Mouse (Mus musculus) thymus, adult 2 months (tissue): Measurements from ENCODE around the gene Il17rc. TPM values are rescaled to one million over a fixed set of nuclear protein-coding genes. Genes with fewer than 3 reads are reported as not detected.
A peak's percentile ranks its signal among the peaks of the same experiment; 100 is the strongest.

Experiments
- DNase-seq: peaks from one replicate; pipeline ENCODE4 v3.0.0; 2021
- H3K27ac ChIP-seq: fragments of 200-500 bp; 2 replicates; pipeline ENCODE4 v1.5.1; 2012; ENCODE audit warnings: low read length, control low read depth; ENCODE audit not compliant: control insufficient read depth, insufficient read depth
- H3K27me3 ChIP-seq: fragments of 200-500 bp; 2 replicates; pipeline ENCODE4 v1.6.1; 2012; ENCODE audit warnings: mild to moderate bottlenecking, low read length, moderate library complexity, mixed read lengths; ENCODE audit not compliant: control insufficient read depth, insufficient read depth
- H3K36me3 ChIP-seq: fragments of 200-500 bp; 2 replicates; pipeline ENCODE4 v1.6.1; 2012; ENCODE audit warnings: mild to moderate bottlenecking, low read length, moderate library complexity; ENCODE audit not compliant: control insufficient read depth, insufficient read depth
- H3K4me1 ChIP-seq: fragments of 200-500 bp; replicated peaks from 2 replicates; pipeline ENCODE4 v1.6.1; 2012; ENCODE audit warnings: low read length; ENCODE audit not compliant: control insufficient read depth, insufficient read depth
- H3K4me3 ChIP-seq: fragments of 200-500 bp; 2 replicates; pipeline ENCODE4 v1.5.1; 2012; ENCODE audit warnings: mild to moderate bottlenecking, low read length, control low read depth, moderate library complexity; ENCODE audit not compliant: control insufficient read depth, insufficient read depth
- CTCF ChIP-seq: fragments of 200-500 bp; IDR thresholded peaks from 2 replicates; pipeline ENCODE4 v1.5.1; 2012; ENCODE audit warnings: mild to moderate bottlenecking, control low read depth, low read length, moderate library complexity, borderline replicate concordance; ENCODE audit not compliant: control insufficient read depth, poor library complexity, insufficient read depth; ENCODE audit errors: extremely low read depth
- POLR2A ChIP-seq: fragments of 200-500 bp; IDR thresholded peaks from 2 replicates; pipeline ENCODE4 v1.6.1; 2012; ENCODE audit warnings: mild to moderate bottlenecking, low read length, control low read depth, moderate library complexity; ENCODE audit not compliant: control insufficient read depth, poor library complexity, insufficient read depth; ENCODE audit errors: extremely low read depth
- WGBS: fragments of 180-500 bp; shearing (Covaris S2); methylation state at CpG from one replicate; pipeline ENCODE4 v1.1.7; 2018; 5-methylcytosine and 5-hydroxymethylcytosine counted together
- polyA plus RNA-seq: library from polyadenylated mRNA; depleted of rRNA; stranded (reverse); fragments of >200 nt; gene quantifications from 2 replicates; pipeline ENCODE4 v1.2.3, GENCODE M21; 2012

Il17rc gene
- polyA plus RNA-seq, 1 experiment, result 15.4 TPM

DNA sequence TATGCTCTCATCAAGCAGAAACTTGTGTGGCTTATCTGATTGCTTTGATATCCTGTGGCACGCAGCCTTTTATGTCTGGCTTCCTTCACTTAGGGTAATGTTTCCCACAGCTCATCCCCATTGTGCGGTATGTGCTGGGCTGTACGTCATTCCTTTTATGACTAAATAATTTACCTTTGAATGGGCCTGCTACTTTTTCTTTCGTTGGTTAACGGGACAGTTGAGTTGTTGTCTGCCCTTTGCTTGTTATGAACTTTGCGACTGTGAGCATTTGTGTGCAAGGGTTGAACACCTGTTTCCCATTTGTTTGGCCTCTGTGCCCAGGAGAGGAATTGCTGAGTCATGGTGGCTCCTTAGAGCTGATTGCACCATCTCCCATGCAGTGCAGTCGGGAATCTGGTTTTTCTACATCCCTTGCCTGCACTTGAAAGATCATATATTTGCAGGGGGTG lies 15.9 kb downstream of the Il17rc start:
- Histone ChIP-seq H3K4me1 (peaks cover 32% of the 10 kb centered on the region), H3K36me3 (no peaks in the 10 kb centered on the region), H3K4me3 (no peak overlapping the region), H3K27ac (no peak overlapping the region), H3K27me3 (no peaks in the 10 kb centered on the region)
- no peak for TF ChIP-seq POLR2A
- no peak for TF ChIP-seq CTCF
- DNase-seq, result peak; percentile 27
- 3% methylated on average over 7 of the region's 7 CpGs for WGBS

DNA sequence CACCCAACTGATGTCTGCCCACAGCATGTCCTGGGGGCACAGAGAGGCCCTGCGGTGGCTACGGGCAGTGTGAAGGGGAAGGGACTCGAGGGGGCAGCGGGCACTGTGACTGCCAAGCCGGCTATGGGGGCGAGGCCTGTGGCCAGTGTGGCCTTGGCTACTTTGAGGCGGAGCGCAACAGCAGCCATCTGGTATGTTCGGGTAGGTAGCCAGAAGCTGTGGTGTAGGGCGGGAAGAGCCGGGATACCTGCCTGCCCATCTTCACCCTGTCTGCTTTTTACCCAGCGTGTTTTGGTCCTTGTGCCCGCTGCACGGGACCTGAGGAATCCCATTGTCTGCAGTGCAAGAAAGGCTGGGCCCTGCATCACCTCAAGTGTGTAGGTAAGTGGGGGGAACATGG lies 18.2 kb downstream of the Il17rc start:
- DNase-seq, result no peak
- H3K27me3 ChIP-seq, result no peaks in the 10 kb centered on the region
- no peaks in the 10 kb centered on the region for H3K36me3 ChIP-seq
- TF ChIP-seq CTCF (no peak), POLR2A (no peak)
- WGBS, result 98% methylated on average over 14 of the region's 14 CpGs
- H3K4me1 ChIP-seq, result peaks cover 33% of the 10 kb centered on the region
- no peak overlapping the region for H3K4me3 ChIP-seq
- no peak overlapping the region for H3K27ac ChIP-seq

DNA sequence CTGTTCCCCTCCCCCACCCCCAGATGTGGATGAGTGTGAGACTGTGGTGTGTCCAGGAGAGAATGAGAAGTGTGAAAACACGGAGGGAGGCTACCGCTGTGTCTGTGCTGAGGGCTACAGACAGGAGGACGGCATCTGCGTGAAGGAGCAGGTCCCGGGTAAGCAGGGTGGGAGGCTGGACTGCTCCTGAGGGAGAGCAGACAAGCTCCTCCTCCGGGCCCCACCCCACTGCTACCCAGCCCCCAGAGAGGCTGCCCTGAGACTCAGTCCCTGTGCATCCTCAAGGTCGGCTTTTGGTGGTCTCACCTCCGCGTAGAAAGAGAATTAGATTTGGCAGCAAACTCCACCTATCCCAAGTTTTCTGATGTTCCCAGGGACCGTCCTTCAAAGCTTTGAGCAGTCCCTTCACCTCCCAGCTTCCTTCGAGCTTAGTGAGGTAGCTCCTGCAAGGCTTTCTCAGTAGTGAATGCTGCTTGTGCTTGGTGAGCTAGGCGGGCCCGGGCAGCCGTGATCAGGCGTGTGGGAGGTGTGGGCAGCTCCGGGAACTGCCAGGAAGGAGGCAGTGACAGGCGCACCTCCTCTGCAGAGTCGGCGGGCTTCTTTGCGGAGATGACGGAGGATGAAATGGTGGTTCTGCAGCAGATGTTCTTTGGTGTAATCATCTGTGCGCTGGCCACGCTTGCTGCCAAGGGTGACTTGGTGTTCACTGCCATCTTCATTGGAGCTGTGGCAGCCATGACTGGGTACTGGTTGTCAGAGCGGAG lies 21.1 kb downstream of the Il17rc start:
- H3K4me3 ChIP-seq, result no peak overlapping the region
- H3K36me3 ChIP-seq, result no peaks in the 10 kb centered on the region
- H3K27ac ChIP-seq, result no peak overlapping the region
- DNase-seq, result no peak
- TF ChIP-seq POLR2A, result no peak
- no peak for TF ChIP-seq CTCF
- no peaks in the 10 kb centered on the region; the same call in 1 of the 2 replicates for H3K27me3 ChIP-seq
- 94% methylated on average over 24 of the region's 24 CpGs for WGBS
- peaks cover 43% of the 10 kb centered on the region for H3K4me1 ChIP-seq

DNA sequence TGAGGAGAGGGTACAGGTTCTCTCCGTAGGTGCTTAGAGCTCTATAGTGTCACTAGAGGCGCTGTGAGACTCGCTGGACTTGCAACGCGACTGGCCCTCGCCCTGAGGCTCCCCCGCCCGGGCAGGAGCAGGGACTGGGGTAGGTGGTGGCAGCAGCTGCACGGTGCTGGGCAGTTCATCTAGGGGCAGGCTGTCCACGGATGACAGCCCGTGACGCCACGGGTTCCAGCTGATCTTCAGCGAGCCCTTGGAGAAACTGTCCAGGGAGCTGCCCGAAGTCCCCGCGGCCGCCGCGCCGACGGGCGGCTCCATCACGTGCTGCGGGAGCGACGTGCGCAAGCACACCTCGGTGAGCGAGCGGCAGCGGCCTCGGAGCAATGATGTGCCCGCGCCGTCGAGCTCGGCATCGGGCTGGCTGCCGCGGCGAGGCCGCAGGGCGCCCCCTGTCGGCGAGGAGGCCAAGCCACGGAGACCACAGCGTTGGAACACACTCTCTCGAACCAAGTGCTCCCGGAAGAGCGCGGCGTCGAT lies 23.1 kb downstream of the Il17rc start:
- H3K27ac ChIP-seq, result peak overlapping the region; percentile 70; the same call in 1 of the 2 replicates
- WGBS, result 3% methylated on average over 54 of the region's 54 CpGs

DNA sequence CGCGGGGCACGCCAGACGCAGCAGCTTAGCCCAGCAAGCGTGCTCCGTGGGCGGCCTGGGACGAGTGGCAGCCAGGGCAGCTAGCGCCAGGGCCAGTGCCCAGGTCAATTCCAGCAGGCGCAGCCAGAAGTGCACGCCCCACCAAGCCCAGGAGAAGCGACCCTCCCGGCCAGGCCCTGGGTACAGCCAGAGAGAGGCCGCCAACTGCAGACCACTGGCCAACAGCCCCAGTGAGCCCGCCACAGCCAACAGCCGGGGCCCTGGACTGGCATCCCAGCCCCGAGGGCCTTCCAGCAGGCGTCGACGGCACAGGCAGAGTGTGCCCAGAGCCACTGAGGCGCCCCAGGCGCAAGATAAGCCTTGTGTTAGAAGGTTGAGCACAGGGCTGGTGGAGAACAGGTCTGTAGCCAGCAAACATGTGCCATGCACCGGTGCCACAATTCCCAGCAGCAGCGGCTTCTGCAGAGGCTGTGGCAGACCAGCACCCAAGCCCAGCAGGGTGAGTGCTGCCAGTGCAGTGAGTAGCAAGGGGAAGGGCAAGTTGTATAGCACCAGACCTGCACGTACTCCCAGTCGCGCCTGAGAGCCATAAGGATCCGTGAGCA lies 23.9 kb downstream of the Il17rc start:
- H3K27me3 ChIP-seq, result no peaks in the 10 kb centered on the region; the same call in 1 of the 2 replicates
- no peaks in the 10 kb centered on the region for H3K36me3 ChIP-seq
- H3K4me3 ChIP-seq, result peak overlapping the region; percentile 39
- H3K27ac ChIP-seq, result no peak overlapping the region
- WGBS, result 78% methylated on average over 28 of the region's 28 CpGs
- H3K4me1 ChIP-seq, result peaks cover 38% of the 10 kb centered on the region
- no peak for DNase-seq
- no peak for TF ChIP-seq POLR2A
- TF ChIP-seq CTCF, result no peak

More for the DNA sequence above, 23.1 kb downstream of the Il17rc start:
- Histone ChIP-seq H3K4me1 (peaks cover 38% of the 10 kb centered on the region), H3K27me3 (no peaks in the 10 kb centered on the region; the same call in 1 of the 2 replicates), H3K4me3 (peak overlapping the region; percentile 39), H3K36me3 (no peaks in the 10 kb centered on the region)
- DNase-seq, result peak; percentile 86
- TF ChIP-seq CTCF (peak; percentile 96), POLR2A (peak; percentile 63)

DNA sequence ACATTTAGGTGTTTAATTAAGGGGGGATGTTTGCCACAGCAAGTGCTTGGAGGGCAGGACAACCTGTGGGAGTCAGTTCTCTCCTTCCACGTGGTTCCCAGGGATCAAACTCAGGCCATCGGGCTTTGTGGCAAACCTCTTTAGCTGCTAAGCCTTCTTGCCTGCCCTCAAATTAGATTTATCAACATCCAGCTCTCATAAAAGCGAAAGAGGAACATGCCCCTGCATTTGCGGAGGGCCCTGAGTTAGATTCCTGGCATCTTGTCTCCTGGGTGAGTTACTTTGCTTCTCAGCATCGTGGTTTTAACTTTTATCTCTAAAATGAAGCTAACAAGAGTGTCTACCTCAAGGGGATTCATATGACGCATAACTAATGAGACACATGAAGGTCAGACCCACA lies 28.1 kb downstream of the Il17rc start:
- H3K4me1 ChIP-seq, result peaks cover 20% of the 10 kb centered on the region
- H3K27ac ChIP-seq, result no peak overlapping the region
- TF ChIP-seq CTCF (no peak), POLR2A (no peak)
- no peaks in the 10 kb centered on the region; the same call in 1 of the 2 replicates for H3K27me3 ChIP-seq
- no peak for DNase-seq
- H3K4me3 ChIP-seq, result no peak overlapping the region
- H3K36me3 ChIP-seq, result no peaks in the 10 kb centered on the region
- 54% methylated on average over 6 of the region's 6 CpGs for WGBS
